Mouse (Mus musculus) CD4-positive, CD25-positive, alpha-beta regulatory T cell, adult 2 months (primary cell): Measurements from ENCODE around the gene Gm20538.

Experiments used
- DNase-seq: peaks from one replicate; pipeline ENCODE4 v3.0.0-alpha.2; 2012; ENCODE audit warnings: low read depth, low spot score

Gm20538 gene

DNA sequence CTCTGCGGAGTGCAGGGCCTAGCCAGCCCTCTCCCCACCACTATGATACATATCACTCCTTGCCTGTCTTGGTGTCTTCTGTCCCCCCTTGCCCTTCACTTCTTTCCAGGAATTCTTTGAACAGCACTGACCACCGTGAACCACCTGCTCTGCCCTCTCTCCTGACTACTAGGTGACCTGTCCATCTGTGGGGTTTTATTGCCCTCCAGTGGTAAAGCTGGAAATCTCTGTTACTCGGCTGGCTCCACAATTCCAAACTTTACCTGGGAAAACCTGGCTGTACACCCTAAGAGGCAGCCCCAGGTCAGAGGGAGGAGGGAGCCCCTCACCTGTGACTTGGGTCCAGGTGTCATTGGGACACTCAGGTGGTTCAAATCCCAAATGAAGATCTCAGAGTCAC lies 17.3 kb downstream of the Gm20538 start:
- no peak for DNase-seq

DNA sequence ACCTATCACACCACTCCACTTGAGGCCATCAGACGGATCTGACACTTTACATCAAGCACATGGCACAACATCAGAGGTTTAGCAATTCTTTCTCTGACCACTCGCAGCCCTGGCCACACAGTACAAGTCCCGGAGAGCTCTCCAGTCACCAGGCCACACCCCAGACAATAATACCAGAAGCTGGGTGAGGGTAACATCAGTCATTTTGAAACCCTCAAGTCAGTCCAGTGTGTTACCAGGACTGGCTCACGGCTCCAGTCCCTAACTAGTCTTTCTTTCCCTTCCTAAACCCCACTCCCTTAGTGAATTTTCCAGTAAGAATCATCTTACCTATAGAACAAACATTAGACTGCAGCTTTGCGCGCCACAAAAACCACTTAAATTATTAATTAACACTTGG lies 22.6 kb downstream of the Gm20538 start:
- DNase-seq, result no peak

DNA sequence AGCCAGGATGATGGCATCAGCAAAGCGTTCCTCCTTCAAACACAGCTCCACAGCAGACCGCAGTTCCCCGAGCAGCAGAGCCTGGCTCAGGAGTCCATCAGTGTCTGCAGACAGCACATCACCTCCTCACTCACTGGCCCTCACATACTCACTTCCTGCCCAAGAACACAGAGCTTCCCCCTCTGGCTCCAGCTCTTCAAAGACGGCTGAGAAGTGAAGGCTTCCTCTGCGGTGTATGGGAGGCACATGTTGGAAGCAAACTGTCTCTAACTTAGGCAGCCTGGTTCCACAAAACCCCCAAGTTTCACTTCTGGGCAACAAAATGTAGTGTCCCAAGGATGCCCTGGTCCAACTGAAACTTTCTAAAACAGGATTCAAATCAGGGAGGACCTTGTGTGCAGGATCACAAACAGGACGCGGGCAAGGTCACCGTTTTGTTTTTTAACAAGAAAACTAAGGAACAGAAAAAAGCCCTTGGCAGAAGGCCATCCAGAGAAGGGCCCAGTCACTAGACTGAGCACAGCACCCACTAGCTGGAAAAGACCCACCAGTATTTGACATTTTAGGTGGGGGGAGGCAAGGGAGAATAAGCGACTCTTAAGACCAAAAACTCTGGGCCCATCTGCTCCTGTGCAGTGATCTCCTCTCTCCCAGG lies 27.0 kb downstream of the Gm20538 start:
- DNase-seq, result no peak

DNA sequence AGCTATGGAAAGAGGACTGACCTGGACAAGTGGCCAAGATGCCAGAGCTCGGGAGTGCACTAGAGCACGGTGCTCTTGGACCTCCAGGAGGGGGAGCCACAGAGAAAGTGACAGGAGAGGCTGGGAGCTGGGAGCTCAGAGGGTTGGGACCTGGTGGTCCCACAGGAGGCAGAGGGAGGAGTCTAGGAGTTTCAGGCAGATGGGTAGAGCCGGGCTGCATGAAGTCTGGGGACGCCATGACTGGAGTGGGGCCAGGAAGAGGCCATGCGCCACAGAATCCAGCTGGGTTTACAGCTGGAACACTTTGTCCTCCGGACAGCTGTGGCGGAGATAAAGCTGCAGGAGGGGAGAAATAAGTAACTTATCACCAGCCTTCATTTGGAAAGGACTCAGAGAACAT lies 33.5 kb downstream of the Gm20538 start:
- no peak for DNase-seq

DNA sequence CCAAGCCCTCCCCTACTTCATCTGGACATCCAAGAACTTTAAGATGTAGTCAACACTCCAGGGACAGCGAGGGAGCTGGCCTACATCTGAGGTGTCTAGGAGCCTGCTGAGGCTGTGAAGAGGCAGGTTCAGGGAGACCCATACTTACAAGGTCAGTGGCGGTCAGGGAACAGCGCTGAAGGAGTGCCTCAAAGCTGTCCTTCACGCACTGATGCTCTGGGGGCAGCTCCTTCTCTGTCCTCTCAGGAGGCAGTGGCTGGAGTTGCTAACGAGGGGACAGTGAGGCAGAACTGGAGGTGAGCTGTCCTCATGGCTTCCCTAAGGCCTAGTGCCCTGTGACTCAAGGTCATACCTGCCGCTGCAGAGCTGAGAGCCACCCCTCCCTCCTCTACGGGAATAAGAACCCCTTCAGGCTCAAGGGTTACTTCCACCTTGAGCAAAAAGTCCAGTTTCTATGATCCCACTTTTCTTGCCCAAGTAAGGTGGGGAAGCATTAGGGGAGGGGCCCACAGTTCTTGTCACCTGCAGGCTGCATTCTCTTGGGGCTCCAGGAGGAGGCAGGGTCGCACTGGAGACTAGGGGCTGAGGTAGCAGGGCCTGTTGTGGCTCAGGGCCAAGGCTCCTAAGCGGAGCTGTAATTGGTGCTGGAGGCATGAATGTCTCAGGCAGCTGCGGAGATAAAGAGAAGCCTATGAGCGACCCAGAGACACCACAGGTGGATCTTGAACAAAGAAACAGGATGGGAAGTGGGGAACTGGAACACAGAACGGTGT lies 34.4 kb downstream of the Gm20538 start:
- DNase-seq, result no peak

DNA sequence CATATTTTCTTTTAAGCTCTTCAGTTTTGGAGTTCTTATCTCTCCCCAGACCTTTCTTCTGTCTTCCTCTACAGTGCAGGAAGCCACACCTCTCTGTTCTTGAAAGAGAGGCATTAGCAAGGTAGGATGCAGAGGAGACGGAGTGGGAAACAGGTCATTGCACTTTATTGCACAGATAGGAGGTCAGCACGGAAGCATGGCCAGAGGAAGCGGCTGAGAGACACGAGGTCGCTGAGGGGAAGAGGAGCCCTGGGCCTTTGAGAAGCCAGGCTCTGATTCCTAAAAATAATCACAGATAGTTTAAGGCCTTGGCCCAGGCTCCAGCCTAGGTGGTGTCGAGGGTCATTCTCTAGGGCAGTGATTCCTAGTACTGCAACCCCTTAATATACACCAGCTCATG lies 36.9 kb downstream of the Gm20538 start:
- no peak for DNase-seq

DNA sequence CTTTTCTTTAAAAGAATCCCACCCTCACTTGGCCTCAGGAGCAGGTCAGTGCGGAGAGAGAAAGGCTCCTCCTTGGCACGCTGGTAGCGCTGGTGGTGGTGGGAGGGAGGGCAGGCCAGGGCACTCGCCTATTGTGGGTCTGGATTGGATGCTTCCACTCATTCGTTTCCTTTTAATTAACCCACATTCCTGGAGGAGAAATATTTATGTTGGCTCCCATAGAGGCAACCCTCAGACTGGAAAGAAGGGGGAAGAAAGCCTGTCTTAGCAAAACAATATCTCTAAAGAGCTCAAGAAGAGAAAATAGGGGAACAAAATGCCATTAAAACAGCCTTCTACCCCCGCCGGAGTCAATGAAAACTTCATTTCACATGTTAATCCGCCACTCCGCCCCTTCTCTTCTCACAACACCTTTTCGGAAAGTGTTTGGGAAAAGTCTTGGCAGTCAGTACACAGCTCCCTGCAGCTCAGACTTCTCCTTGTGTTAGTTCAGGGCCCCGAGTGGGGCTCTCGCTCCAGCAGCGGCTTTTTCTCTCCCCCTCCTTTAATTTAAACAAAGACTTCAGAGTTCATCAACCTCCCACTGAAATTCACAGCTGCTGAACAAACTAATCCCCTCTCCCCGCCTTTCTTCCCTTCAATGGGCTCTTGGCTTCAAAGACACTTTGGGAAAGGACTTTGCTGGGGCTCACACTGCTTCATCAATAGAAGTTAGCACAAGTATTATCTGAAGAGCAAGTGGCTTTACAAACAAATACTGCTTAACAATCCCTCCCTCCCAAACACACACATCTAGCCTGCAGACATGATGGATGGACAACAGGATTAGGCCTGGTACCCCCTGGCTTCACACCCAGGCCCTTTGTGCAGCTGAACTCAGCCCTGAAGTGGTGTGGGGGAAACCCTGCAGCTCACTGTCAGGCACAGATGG lies 37.8 kb downstream of the Gm20538 start:
- DNase-seq, result no peak

DNA sequence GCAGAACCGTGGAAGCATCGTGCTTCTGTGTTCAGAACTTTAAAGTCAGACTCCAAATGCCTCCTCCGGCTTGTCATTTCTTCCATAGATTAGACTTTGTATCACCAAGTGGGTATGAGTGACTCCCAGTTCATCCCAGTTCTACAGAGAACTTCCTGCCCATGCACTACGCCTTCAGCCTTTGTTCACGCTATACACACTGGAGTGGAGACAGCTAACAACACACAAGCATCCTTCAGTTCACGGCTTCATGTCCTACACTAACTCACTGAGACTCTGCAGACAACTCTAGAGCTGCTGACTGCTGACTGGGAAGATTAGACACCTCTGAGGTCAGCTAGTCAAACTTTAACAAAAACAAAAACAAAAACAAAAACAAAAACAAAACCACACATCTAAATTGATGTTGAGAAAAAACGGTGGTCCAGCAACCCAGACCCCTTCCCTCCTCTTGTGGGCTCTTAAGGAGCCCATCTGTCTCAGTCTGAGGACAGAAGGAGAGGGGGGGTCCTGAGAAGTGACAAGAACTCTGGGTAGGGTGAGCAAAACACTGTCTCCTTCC lies 38.6 kb downstream of the Gm20538 start:
- no peak for DNase-seq

DNA sequence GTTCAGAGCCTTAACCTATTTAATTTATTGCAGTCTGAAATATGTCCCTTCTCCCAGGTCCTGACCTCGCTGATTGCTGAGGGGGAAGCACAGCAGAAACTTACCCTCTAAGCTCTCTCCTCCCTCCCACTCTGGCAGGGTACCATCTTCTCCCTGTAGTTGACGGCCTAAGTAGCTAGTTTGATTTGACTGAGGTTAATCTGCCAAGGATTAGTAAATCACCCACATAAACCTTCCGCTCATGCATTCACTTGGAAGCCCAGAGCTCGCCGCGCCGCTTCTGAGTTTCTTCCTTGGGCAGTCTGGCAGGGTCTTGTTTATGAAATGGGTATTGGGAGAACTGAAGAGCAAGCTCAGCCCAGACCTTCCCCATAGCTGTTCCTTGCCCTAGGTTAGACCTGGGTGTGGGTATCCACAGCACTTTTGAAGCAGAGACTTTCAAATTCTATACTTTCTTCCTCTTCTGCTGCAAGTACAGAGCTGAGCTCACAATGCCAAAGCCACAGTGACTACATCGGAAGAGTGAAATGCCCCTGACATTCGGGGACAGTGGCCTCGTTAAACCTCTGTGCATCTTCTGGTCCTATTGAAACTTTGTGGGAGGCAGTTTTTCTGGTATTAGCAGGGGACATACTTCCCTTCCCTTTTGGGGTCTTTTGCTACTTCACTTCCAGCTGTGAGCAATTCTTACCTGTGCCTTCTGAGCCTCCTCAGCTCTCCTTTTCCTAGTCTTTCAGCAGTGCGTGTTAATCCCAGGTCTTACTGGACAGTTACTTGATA lies 39.4 kb downstream of the Gm20538 start:
- DNase-seq, result no peak

DNA sequence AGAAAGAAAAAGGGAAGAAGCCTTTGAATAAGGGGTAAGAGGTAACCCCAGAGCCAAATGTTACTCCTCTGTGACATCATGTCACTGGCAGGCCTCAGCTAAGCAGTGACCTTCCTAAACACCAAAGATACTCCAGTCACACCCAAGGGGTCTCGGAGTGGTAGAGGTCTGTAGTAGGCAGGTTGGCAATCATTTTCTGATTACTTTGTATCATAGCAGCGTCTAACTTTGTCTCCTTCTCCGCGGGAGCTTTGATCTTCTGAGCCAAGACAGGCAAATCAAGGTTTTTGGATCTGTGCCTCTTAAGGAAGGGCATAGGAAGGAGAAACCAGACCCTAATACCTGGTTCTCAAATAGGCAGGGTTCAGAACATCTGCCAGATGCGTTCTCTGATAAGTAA lies 40.0 kb downstream of the Gm20538 start:
- DNase-seq, result peak; percentile 5

DNA sequence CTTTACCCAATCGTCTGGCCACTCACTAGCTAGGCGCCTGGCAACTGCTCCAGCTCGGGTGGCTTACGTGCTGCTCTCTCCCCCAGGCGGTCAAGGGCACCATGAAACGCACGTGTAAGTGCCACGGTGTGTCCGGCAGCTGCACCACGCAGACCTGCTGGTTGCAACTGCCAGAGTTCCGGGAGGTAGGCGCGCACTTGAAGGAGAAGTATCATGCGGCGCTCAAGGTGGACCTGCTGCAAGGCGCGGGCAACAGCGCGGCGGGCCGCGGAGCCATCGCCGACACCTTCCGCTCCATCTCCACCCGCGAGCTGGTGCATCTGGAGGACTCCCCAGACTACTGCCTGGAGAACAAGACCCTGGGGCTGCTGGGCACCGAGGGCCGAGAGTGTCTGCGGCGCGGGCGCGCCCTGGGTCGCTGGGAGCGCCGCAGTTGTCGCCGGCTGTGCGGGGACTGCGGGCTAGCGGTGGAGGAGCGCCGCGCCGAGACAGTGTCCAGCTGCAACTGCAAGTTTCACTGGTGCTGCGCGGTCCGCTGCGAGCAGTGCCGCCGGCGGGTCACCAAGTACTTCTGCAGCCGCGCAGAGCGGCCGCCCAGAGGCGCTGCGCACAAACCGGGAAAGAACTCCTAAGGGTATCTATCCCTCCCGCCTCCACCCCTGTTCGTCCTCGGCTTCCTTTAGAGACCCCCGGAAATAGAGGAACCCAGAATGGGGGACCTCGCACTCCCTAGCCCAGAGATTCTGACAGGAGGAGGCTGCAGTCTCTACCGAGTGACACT lies 41.0 kb downstream of the Gm20538 start:
- peak; percentile 21 for DNase-seq

DNA sequence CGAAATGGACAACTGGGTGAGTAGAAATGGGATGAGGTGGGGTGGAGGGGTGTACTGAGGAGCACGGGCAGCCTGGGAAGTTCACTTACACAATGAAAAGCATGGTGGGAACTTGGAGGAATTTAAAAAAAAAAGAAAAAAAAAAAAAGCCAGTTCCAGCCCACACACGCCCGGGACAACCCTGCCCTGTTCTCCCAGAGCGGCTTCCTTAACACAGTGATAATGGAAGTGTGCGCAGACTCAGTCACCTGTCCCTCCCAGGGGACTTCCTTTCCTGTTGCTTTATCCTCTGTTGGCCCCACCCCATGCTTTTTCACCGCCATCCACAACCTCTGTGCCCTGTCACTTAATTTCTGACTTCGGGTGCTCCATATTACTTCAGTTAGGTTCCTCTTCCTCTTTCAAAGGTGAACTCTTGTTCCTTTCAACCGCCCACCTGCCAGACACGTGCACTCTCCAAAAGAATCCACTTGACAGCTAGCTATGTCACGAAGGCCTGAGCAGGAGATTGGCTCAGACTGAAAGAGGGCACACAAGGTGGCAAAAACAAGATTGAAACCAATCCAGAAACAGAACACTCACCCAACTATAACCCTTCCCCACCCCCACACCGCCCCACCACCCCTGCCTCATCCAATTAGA lies 42.0 kb downstream of the Gm20538 start:
- peak; percentile 43 for DNase-seq

DNA sequence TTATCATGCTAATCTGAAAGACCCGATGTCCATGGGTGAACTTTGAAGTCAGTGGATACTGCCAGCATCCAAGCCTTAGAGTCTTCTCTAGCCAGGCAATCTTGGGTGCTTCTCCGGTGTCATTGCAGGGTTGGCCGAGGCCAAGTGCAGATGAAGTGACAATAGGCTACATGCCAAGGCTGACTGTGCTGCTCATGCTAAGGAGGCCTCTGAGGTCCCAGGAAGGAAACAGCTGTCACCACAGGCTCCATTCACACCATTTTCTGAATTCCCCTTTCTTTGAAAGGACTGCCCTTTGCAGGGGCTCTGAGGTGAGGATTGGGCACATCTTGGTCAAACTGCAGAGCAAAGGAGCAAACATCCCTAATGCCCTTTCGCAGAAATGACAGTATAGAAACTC lies 49.9 kb downstream of the Gm20538 start:
- no peak for DNase-seq

DNA sequence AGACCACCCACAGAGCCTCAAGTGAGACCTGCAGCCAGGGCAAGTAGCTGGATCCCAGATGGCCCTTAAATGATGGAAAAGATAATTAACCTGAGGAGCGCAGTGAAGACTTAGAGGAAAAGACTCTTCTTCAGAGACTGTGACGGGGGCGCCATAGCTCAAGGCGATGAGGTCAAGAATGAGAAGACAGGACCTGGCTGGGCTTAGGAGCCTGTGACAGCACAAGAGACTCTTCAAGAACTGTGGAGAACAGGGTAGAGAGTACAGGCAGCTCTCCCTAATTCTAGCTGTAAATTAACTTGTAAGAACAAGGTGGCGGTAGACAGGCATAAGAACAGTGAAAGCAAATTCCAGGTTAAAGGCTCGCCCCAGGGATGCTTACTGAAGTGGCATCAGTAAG lies 50.7 kb downstream of the Gm20538 start:
- no peak for DNase-seq

DNA sequence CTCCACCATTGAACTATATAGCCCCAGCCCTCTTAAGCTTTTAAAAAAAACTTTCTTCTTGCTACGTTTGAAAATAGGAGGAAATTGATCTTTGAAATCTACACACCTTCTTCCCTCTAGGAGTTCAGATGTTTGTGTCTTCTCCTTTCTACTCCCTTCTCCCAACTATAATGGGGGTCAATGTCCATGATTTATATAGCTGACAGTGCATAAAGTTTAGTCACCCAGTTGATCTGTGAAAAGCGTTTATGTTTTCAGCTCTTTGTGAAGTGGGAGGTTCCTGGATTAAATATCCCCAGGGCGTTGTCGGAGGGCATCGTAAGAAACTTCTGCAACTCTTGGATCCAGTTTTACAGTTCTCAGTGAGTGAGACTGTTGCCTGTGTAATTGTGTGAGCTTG lies 52.4 kb downstream of the Gm20538 start:
- no peak for DNase-seq

DNA sequence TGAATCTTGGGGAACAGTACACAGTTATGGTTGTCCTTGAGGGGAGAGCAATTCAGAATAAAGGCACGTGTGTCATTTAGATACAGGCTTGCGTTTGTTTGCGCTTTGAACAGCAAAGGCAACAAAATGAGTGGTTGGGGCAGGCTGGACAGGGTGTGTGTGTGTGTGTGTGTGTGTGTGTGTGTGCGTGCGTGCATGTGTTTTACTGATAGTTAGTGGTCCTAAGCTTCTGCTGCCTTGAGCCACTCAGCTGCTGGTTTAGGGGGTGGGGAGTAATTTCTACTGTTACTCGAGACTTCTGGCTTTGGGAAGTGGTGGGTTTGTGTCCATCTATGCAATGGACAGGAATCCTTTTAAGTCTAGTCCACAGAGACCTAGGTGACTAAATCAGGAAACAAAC lies 53.7 kb downstream of the Gm20538 start:
- no peak for DNase-seq

DNA sequence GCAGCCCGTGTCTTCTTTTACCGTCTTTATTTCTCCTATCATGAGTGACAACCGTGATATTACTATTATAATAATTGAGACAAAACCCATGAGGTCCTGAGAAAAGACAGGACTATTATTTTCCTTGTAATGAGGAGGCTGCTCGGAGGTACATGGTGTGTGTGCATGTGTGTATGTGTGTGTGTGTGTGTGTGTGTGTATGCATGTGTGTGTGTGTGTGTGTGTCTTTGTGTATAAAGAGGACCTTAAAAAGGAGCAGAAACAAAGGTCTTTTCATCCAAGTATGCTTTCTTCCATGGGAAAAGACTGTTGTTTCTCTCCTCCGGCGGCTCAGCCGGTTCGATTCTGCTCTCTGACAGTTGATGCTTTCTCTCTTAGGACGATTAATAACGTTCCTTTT lies 55.7 kb downstream of the Gm20538 start:
- no peak for DNase-seq

DNA sequence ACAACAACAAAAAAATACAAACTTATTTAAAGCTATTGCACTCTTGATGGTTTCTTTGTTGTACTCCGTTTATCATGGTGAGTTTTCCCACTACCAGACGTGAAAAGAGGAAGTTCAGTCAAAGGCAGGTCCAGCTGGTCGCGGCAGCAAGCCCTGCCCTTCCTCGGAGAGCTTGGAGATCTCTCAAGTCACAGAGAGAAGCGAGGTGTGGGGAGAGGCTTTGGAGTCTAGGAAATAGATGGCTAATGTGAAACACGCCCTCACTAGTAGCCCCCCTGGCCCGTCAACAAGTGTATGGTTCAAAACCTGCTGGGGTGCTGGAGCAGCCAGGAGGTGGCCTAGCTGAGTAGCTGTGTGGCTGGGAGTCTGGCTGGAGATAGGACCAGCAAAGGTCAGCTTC lies 56.1 kb downstream of the Gm20538 start:
- DNase-seq, result no peak
